Mouse (Mus musculus): ENCODE data around the gene Dtd1. TPM values are rescaled to one million over a fixed set of nuclear protein-coding genes. Genes with fewer than 3 reads are reported as not detected.

Gene Dtd1
- polyA plus RNA-seq, 1 experiment from 2014 or later = 38.0 TPM

GRCm38 (mm10) chr2:144719718-144720117 is 120.0 kb downstream of the Dtd1 start:
- H3K9ac ChIP-seq = no peak overlapping the region

GRCm38 (mm10) chr2:144720407-144720959 is 120.8 kb downstream of the Dtd1 start:
- no peak overlapping the region for H3K4me2 ChIP-seq
- 0 out of 2 replicates have a peak, but pooled peaks cover 5% of the 10 kb centered on the region for H3K4me1 ChIP-seq
- ATAC-seq (ENCODE audit: borderline replicate concordance, extremely low read depth, low FRiP score, low TSS enrichment) = no peak
- H3K36me3 ChIP-seq = no peaks in the 10 kb centered on the region
- H3K4me3 ChIP-seq = no peak overlapping the region
- no peaks in the 10 kb centered on the region for H3K9me3 ChIP-seq
- H3K27me3 ChIP-seq = no peaks in the 10 kb centered on the region
- no peak overlapping the region for H3K27ac ChIP-seq
- H3K9ac ChIP-seq = no peak overlapping the region
- 29% methylated on average over 5 of the region's 5 CpGs for WGBS

More at GRCm38 (mm10) chr2:144719718-144720117, 120.0 kb downstream of the Dtd1 start:
- Histone ChIP-seq H3K27me3 (no peaks in the 10 kb centered on the region), H3K27ac (no peak overlapping the region), H3K36me3 (no peaks in the 10 kb centered on the region), H3K4me2 (no peak overlapping the region), H3K9me3 (no peaks in the 10 kb centered on the region), H3K4me1 (0 out of 2 replicates have a peak, but pooled peaks cover 5% of the 10 kb centered on the region), H3K4me3 (no peak overlapping the region)
- no peak for ATAC-seq (ENCODE audit: borderline replicate concordance, extremely low read depth, low FRiP score, low TSS enrichment)
- 71% methylated on average over 4 of the region's 4 CpGs for WGBS

DNA sequence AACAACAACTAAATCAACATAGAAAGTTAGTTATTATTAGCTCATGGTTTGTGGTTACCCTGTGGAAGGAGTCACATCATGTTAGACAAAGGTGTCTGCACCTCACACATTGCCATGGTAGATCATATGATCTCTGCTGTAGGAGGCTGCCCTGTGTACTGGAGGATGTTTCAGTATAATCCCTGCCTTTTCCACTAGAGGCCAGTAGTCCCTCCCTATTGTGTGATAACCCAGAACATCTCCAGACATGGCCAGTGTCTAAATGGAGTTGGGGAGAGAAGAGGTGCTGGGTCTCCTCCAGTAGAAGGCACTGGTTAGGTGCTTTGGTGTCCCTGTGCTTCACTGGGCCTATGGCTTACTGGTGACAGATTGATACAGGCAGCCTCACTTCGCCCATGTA is 125.0 kb downstream of the Dtd1 start:
- Histone ChIP-seq H3K9me3 (no peaks in the 10 kb centered on the region), H3K27me3 (no peaks in the 10 kb centered on the region), H3K9ac (no peak overlapping the region), H3K4me1 (no peaks in the 10 kb centered on the region), H3K4me2 (no peak overlapping the region), H3K36me3 (no peaks in the 10 kb centered on the region), H3K4me3 (no peak overlapping the region), H3K27ac (no peak overlapping the region)
- ATAC-seq (ENCODE audit: borderline replicate concordance, extremely low read depth, low FRiP score, low TSS enrichment) = no peak
- WGBS = 72% methylated on average over 1 of the region's 1 CpGs

GRCm38 (mm10) chr2:144727136-144727535 is 127.4 kb downstream of the Dtd1 start:
- no peak overlapping the region for H3K9ac ChIP-seq

GRCm38 (mm10) chr2:144729776-144730175 is 130.1 kb downstream of the Dtd1 start:
- H3K9me3 ChIP-seq = no peaks in the 10 kb centered on the region
- WGBS = 95% methylated on average over 2 of the region's 2 CpGs
- H3K4me1 ChIP-seq = no peaks in the 10 kb centered on the region
- H3K4me2 ChIP-seq = no peak overlapping the region
- H3K27me3 ChIP-seq = no peaks in the 10 kb centered on the region
- no peak overlapping the region for H3K4me3 ChIP-seq
- H3K36me3 ChIP-seq = no peaks in the 10 kb centered on the region
- ATAC-seq (ENCODE audit: borderline replicate concordance, extremely low read depth, low FRiP score, low TSS enrichment) = no peak
- H3K9ac ChIP-seq = no peak overlapping the region
- no peak overlapping the region for H3K27ac ChIP-seq

More at GRCm38 (mm10) chr2:144727136-144727535, 127.4 kb downstream of the Dtd1 start:
- Histone ChIP-seq H3K4me1 (no peaks in the 10 kb centered on the region), H3K27me3 (no peaks in the 10 kb centered on the region), H3K4me3 (no peak overlapping the region), H3K9me3 (no peaks in the 10 kb centered on the region), H3K36me3 (no peaks in the 10 kb centered on the region), H3K4me2 (no peak overlapping the region), H3K27ac (no peak overlapping the region)
- ATAC-seq (ENCODE audit: borderline replicate concordance, extremely low read depth, low FRiP score, low TSS enrichment) = no peak
- WGBS = 86% methylated on average over 3 of the region's 3 CpGs

DNA sequence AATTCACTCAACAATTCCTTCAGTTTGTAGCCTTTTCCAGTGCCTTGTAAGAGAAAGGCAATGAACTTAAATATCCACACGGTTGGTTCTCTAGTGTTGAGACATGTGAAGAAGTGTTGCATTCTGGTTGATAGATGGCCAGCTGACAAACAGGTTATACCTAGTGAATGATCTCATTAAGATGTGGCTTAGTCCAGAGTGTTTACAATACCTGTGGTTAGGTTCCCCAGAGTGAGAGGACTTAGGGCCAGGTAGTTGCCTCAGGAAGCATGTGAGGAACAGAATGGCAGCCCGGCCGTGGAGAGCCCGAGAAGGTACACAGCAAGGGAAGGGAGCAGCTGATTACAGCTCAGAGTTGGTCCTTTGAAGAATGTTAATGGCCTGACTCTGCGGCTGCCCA is 138.5 kb downstream of the Dtd1 start:
- no peak for ATAC-seq (ENCODE audit: borderline replicate concordance, extremely low read depth, low FRiP score, low TSS enrichment)
- no peaks in the 10 kb centered on the region for H3K27me3 ChIP-seq
- H3K36me3 ChIP-seq = no peaks in the 10 kb centered on the region
- H3K9me3 ChIP-seq = no peaks in the 10 kb centered on the region
- WGBS = 63% methylated on average over 5 of the region's 5 CpGs
- H3K27ac ChIP-seq = no peak overlapping the region
- no peaks in the 10 kb centered on the region for H3K4me1 ChIP-seq
- H3K9ac ChIP-seq = no peak overlapping the region
- H3K4me3 ChIP-seq = no peak overlapping the region
- no peak overlapping the region for H3K4me2 ChIP-seq

DNA sequence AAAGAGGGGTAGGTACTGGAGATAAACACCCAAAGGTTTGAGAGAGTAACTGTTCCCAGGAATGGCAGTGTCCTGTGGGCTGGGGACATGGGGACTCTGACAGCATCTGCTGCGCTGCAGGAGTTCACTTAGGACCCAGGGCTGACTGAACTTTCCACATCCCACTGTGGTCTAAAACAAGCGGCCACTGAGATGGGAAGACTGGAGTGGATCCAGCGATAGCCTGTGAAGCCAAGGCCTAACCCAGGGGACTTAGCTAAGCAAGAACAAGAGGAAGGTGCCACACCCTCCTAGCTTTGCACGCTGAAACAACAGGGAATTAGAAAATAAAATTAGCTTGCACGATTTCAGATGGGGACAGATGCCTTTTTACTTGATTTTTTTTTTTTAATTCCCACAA is 138.9 kb downstream of the Dtd1 start:
- WGBS = 83% methylated on average over 5 of the region's 5 CpGs
- H3K4me3 ChIP-seq = no peak overlapping the region
- H3K4me1 ChIP-seq = no peaks in the 10 kb centered on the region
- H3K9ac ChIP-seq = no peak overlapping the region
- H3K9me3 ChIP-seq = no peaks in the 10 kb centered on the region
- H3K27me3 ChIP-seq = no peaks in the 10 kb centered on the region
- no peak overlapping the region for H3K4me2 ChIP-seq
- H3K27ac ChIP-seq = no peak overlapping the region
- no peaks in the 10 kb centered on the region for H3K36me3 ChIP-seq
- no peak for ATAC-seq (ENCODE audit: borderline replicate concordance, extremely low read depth, low FRiP score, low TSS enrichment)

DNA sequence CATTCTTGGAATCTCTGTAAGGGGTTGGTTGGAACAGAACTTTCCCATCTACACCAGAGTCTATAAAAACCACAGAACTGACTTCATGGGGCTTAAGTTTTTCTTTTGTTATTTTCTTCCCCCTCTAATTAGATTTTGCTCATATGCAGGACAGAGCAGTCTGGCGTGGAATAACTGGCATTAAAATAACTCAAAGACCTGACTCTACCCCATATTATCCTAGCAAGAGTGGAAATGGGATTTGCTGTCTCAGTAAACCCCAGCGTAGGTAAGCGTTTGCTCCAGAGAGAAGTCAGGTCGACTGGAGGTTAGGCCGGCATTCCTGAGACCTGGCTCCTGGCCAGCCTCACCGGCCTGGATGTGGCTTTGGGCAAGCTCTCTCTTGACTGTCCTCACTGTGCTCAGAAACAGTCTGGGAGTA is 140.9 kb downstream of the Dtd1 start:
- Histone ChIP-seq H3K4me1 (no peaks in the 10 kb centered on the region), H3K9me3 (no peaks in the 10 kb centered on the region), H3K36me3 (no peaks in the 10 kb centered on the region), H3K4me2 (no peak overlapping the region), H3K27ac (no peak overlapping the region), H3K4me3 (no peak overlapping the region), H3K9ac (no peak overlapping the region), H3K27me3 (no peaks in the 10 kb centered on the region)
- peak; percentile 60 for ATAC-seq (ENCODE audit: borderline replicate concordance, extremely low read depth, low FRiP score, low TSS enrichment)
- WGBS = 33% methylated on average over 6 of the region's 6 CpGs

- 83% methylated on average over 10 of the region's 10 CpGs for WGBS
- Histone ChIP-seq H3K4me1 (no peaks in the 10 kb centered on the region), H3K27ac (no peak overlapping the region), H3K9ac (no peak overlapping the region), H3K4me2 (no peak overlapping the region), H3K36me3 (no peaks in the 10 kb centered on the region), H3K9me3 (no peaks in the 10 kb centered on the region), H3K4me3 (no peak overlapping the region), H3K27me3 (no peaks in the 10 kb centered on the region)
- no peak for ATAC-seq (ENCODE audit: borderline replicate concordance, extremely low read depth, low FRiP score, low TSS enrichment)
Measured at GRCm38 (mm10) chr2:144741973-144742372, 142.3 kb downstream of the Dtd1 start.

GRCm38 (mm10) chr2:144743316-144743715 is 143.6 kb downstream of the Dtd1 start:
- H3K4me3 ChIP-seq = no peak overlapping the region
- WGBS = 78% methylated on average over 5 of the region's 5 CpGs
- H3K4me2 ChIP-seq = no peak overlapping the region
- no peak overlapping the region for H3K27ac ChIP-seq
- no peaks in the 10 kb centered on the region for H3K9me3 ChIP-seq
- no peak for ATAC-seq (ENCODE audit: borderline replicate concordance, extremely low read depth, low FRiP score, low TSS enrichment)
- H3K4me1 ChIP-seq = no peaks in the 10 kb centered on the region
- H3K36me3 ChIP-seq = no peaks in the 10 kb centered on the region
- H3K9ac ChIP-seq = no peak overlapping the region
- no peaks in the 10 kb centered on the region for H3K27me3 ChIP-seq

DNA sequence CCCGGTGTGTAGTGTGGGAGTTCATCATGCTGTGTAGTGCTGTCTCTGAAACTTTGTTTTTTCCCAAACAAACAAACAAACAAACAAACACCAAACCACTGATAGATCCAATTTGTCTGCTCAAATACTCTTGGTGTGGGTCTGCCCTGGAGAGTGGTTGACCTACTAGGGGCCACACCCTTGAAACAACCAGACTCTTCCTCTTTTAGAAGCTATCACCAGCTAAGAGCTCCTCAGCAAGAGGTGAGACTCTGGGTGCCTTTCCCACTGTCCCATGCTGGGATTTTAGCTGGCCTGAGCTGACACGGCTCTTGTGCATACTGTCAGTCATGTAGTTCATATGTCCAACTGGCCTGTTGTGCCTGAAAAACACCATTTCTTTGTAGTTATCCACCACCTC is 145.6 kb downstream of the Dtd1 start:
- no peaks in the 10 kb centered on the region for H3K27me3 ChIP-seq
- no peak overlapping the region for H3K9ac ChIP-seq
- H3K36me3 ChIP-seq = no peaks in the 10 kb centered on the region
- no peak overlapping the region for H3K4me2 ChIP-seq
- H3K4me3 ChIP-seq = no peak overlapping the region
- ATAC-seq (ENCODE audit: borderline replicate concordance, extremely low read depth, low FRiP score, low TSS enrichment) = no peak
- H3K4me1 ChIP-seq = no peaks in the 10 kb centered on the region
- 83% methylated on average over 2 of the region's 2 CpGs for WGBS
- no peaks in the 10 kb centered on the region for H3K9me3 ChIP-seq
- H3K27ac ChIP-seq = no peak overlapping the region

GRCm38 (mm10) chr2:144746046-144746783 is 146.5 kb downstream of the Dtd1 start:
- no peak overlapping the region for H3K4me3 ChIP-seq
- no peak overlapping the region for H3K4me2 ChIP-seq
- H3K9ac ChIP-seq = no peak overlapping the region
- H3K27me3 ChIP-seq = no peaks in the 10 kb centered on the region
- no peak overlapping the region for H3K27ac ChIP-seq
- 61% methylated on average over 4 of the region's 4 CpGs for WGBS
- no peaks in the 10 kb centered on the region for H3K4me1 ChIP-seq
- ATAC-seq (ENCODE audit: borderline replicate concordance, extremely low read depth, low FRiP score, low TSS enrichment) = no peak
- H3K36me3 ChIP-seq = no peaks in the 10 kb centered on the region
- H3K9me3 ChIP-seq = no peaks in the 10 kb centered on the region
